Mouse (Mus musculus): Measurements from ENCODE around the gene 4921517D22Rik. TPM values are rescaled to one million over a fixed set of nuclear protein-coding genes. Genes with fewer than 3 reads are reported as not detected.

Gene 4921517D22Rik
- polyA plus RNA-seq, 1 experiment from 2014 or later = not detected

DNA sequence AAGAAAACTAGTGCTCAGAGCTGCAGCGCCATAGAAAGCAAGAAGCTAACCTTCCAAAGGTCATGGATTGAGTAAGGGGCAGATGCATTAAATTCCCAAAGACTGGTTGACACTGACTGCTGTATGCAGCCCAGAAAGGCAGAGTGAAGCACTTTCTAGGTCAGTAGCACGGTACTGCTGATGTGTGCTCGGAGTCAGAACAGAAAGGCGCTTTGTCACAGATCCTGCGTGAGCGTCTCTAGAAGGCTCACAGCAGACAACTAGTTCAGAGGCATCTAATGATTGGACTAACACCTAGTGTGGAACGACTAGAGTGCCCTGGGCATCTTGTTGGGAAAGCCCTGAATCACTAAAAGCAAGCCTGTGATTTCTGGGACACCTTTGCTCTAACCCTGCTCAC, 56.1 kb downstream of the 4921517D22Rik start:
- Histone ChIP-seq H3K79me2 (ENCODE audit: inconsistent target) (no peaks in the 10 kb centered on the region), H3K36me3 (ENCODE audit: inconsistent target) (peaks cover 22% of the 10 kb centered on the region; the same call in 1 of the 2 replicates), H3K4me3 (ENCODE audit: inconsistent target) (no peak overlapping the region), H3K27ac (no peak overlapping the region)
- WGBS (ENCODE audit: missing documents) = 96% methylated on average over 7 of the region's 7 CpGs

Other genes starting within 250 kb of the 4921517D22Rik start
- 12.0 to 24.6 TPM (median 20.9 TPM) in 3 replicates for gene Agtpbp1, start 108.9 kb downstream of the 4921517D22Rik start, polyA plus RNA-seq (2018)
- gene Naa35, start 108.8 kb downstream of the 4921517D22Rik start, polyA plus RNA-seq (2018) = 16.4 to 23.6 TPM (median 20.1 TPM) in 3 replicates
- 2.6 to 4.7 TPM (median 3.3 TPM) in 3 replicates for gene Golm1, start 18.3 kb downstream of the 4921517D22Rik start, polyA plus RNA-seq (2018)
- not detected in 3 replicates for gene Spata31d1a, start 16.2 kb upstream of the 4921517D22Rik start, polyA plus RNA-seq (2018)
- gene Spata31d1b, start 18.2 kb upstream of the 4921517D22Rik start, polyA plus RNA-seq (2018) = not detected in 3 replicates
- not detected in 3 replicates for gene Spata31d1d, start 37.6 kb upstream of the 4921517D22Rik start, polyA plus RNA-seq (2018)
- gene 1700014D04Rik, start 52.6 kb upstream of the 4921517D22Rik start, polyA plus RNA-seq (2018) = not detected in 3 replicates
- gene Isca1, start 75.7 kb upstream of the 4921517D22Rik start, polyA plus RNA-seq (2018) = 41.7 to 54.6 TPM (median 44.4 TPM) in 3 replicates
- gene Gm49354, start 88.1 kb upstream of the 4921517D22Rik start, polyA plus RNA-seq (2018) = not detected in 3 replicates
- 81.0 to 150 TPM (median 103 TPM) in 3 replicates for gene Tut7, start 129.0 kb upstream of the 4921517D22Rik start, polyA plus RNA-seq (2018)